Mouse (Mus musculus): Measurements from ENCODE around the gene Six1.

The Six1 gene

GRCm38 (mm10) chr12:73032665-73033064, 21.0 kb downstream of the Six1 start:
- no peak for DNase-seq

GRCm38 (mm10) chr12:73031315-73031714, 22.4 kb downstream of the Six1 start:
- DNase-seq, result no peak

- DNase-seq, result peak; percentile 44 to 48
Observed at GRCm38 (mm10) chr12:73025490-73025889, 28.2 kb downstream of the Six1 start.

- peak; percentile 82 to 87 for DNase-seq
Observed at GRCm38 (mm10) chr12:73020941-73021340, 32.7 kb downstream of the Six1 start.

GRCm38 (mm10) chr12:73020422-73020821, 33.3 kb downstream of the Six1 start:
- DNase-seq, result no peak

GRCm38 (mm10) chr12:73018838-73019237, 34.8 kb downstream of the Six1 start:
- DNase-seq, result no peak

GRCm38 (mm10) chr12:73016171-73016570, 37.5 kb downstream of the Six1 start:
- DNase-seq, result no peak

- no peak for DNase-seq
Observed at GRCm38 (mm10) chr12:73014311-73014710, 39.4 kb downstream of the Six1 start.

- no peak for DNase-seq
Observed at GRCm38 (mm10) chr12:73012824-73013223, 40.9 kb downstream of the Six1 start.

- peak; percentile 35 to 36 for DNase-seq
Observed at GRCm38 (mm10) chr12:73012136-73012785, 41.4 kb downstream of the Six1 start.

GRCm38 (mm10) chr12:73002903-73003302, 50.8 kb downstream of the Six1 start:
- DNase-seq, result peak; percentile 12 to 15

GRCm38 (mm10) chr12:73002281-73002680, 51.4 kb downstream of the Six1 start:
- DNase-seq, result peak; percentile 69 to 78

- DNase-seq, result no peak
Observed at GRCm38 (mm10) chr12:72998105-72999001, 55.3 kb downstream of the Six1 start.

GRCm38 (mm10) chr12:72996646-72997045, 57.0 kb downstream of the Six1 start:
- no peak for DNase-seq
